Mouse (Mus musculus) embryonic facial prominence, embryonic 11.5 days (tissue): Measurements from ENCODE around the gene Kcna7. TPM values are rescaled to one million over a fixed set of nuclear protein-coding genes. Genes with fewer than 3 reads are reported as not detected.
A peak's percentile ranks its signal among the peaks of the same experiment; 100 is the strongest.
"Not testable (repeated sequence)": the region's sequence is repeated elsewhere in the genome, so short reads cannot be mapped to it uniquely, and the experiment has no call there.

Experiments
- ATAC-seq: fragments of 200-750 bp; cut with Nextera tagmentation; replicated peaks from 2 replicates; pipeline ENCODE4 v1.8.0; 2017; ENCODE audit warnings: low read depth; ENCODE audit not compliant: insufficient number of reproducible peaks, low FRiP score, low TSS enrichment
- DNase-seq: peaks from one replicate; pipeline ENCODE4 v3.0.0-alpha.2; 2015; ENCODE audit warnings: low spot score
- H3K27ac ChIP-seq: fragments of 300-500 bp; sonication (generic); replicated peaks from 2 replicates; pipeline ENCODE4 v1.5.1; 2014; ENCODE audit warnings: mild to moderate bottlenecking, low read depth, low read length, control low read depth
- H3K27me3 ChIP-seq: fragments of 300-500 bp; sonication (generic); 2 replicates; pipeline ENCODE4 v1.6.1; 2014; ENCODE audit warnings: mild to moderate bottlenecking, low read length, moderate library complexity, mixed read lengths; ENCODE audit not compliant: control insufficient read depth, insufficient read depth
- H3K36me3 ChIP-seq: fragments of 300-500 bp; sonication (generic); replicated peaks from 2 replicates; pipeline ENCODE4 v1.6.1; 2014; ENCODE audit warnings: low read depth, mild to moderate bottlenecking, low read length, moderate library complexity, mixed read lengths; ENCODE audit not compliant: control insufficient read depth, insufficient read depth
- H3K4me1 ChIP-seq: fragments of 300-500 bp; sonication (generic); 2 replicates; pipeline ENCODE4 v1.6.1; 2014; ENCODE audit warnings: low read length, mixed read lengths; ENCODE audit not compliant: control insufficient read depth, insufficient read depth
- H3K4me2 ChIP-seq: fragments of 300-500 bp; sonication (generic); 2 replicates; pipeline ENCODE4 v1.6.1; 2014; ENCODE audit warnings: low read depth, mild to moderate bottlenecking, control low read depth, low read length, moderate library complexity
- H3K4me3 ChIP-seq: fragments of 300-500 bp; sonication (generic); 2 replicates; pipeline ENCODE4 v1.5.1; 2014; ENCODE audit warnings: low read depth, low read length, control low read depth
- H3K9ac ChIP-seq: fragments of 300-500 bp; sonication (generic); replicated peaks from 2 replicates; pipeline ENCODE4 v1.6.1; 2014; ENCODE audit warnings: mild to moderate bottlenecking, control low read depth, low read length
- H3K9me3 ChIP-seq: fragments of 300-500 bp; sonication (generic); replicated peaks from 2 replicates; pipeline ENCODE4 v1.6.1; 2016; ENCODE audit warnings: mild to moderate bottlenecking, low read length, inconsistent platforms, mixed read lengths; ENCODE audit not compliant: control insufficient read depth
- WGBS: fragments of 180-500 bp; shearing (Covaris S2); extraction: QIAGEN DNeasy Blood & Tissue Kit; methylation state at CpG from one replicate; pipeline ENCODE4 v1.1.7; 2014; 5-methylcytosine and 5-hydroxymethylcytosine counted together
- polyA plus RNA-seq: library from polyadenylated mRNA; unstranded; fragments of >200 nt; fragmentation: Nextera tagmentation; extraction: Ambion mirVana; gene quantifications from 2 replicates; pipeline ENCODE4 v1.2.1, GENCODE M21; 2014

The Kcna7 gene
- polyA plus RNA-seq, 1 experiment from 2014 or later = not detected

DNA sequence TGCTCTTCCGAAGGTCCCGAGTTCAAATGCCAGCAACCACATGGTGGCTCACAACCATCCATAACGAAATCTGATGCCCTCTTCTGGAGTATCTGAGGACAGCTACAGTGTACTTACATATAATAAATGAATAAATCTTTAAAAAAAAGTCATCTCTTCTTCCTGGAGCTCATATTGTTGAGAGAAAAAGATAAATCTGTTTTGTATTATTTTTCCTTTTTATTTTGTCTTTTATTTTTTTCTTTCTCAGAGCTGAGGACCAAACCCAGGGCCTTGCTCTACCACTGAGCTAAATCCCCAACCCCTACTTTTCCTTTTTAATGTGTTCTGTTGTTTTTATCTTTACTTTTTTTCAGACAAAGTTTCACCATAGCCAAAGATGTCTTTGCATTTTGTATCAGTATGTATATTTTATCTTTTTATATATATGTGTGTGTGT is 9.1 kb upstream of the Kcna7 start:
- not testable (repeated sequence) for H3K9ac ChIP-seq, H3K27me3 ChIP-seq, H3K4me2 ChIP-seq, H3K36me3 ChIP-seq, ATAC-seq, H3K9me3 ChIP-seq, H3K27ac ChIP-seq, H3K4me1 ChIP-seq, DNase-seq, H3K4me3 ChIP-seq
- WGBS = 4% methylated on average over 3 of the region's 3 CpGs

DNA sequence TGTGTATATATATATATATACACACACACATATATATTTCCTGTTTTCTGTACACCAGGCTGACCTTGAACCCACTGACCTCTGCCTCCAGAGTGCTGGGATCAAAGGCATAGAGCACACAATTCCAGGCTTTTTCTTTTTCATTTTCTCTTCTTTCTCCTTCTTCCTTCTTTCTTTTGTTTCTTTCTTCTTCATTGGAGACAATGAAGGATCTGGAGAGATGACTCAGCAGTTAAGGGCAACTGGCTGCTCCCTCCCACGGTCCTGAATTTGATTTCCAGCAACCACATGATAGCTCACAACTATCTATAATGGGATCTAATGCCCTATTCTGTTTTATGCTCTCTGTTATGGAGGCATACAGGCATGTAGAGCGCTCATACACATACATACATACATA is 8.7 kb upstream of the Kcna7 start:
- Histone ChIP-seq H3K4me2 (no peak overlapping the region), H3K9me3 (no peaks in the 10 kb centered on the region), H3K27ac (no peak overlapping the region), H3K4me3 (no peak overlapping the region), H3K4me1 (no peaks in the 10 kb centered on the region), H3K36me3 (peaks cover 3% of the 10 kb centered on the region), H3K27me3 (no peaks in the 10 kb centered on the region), H3K9ac (no peak overlapping the region)
- DNase-seq = no peak
- WGBS = 83% methylated on average over 2 of the region's 2 CpGs
- ATAC-seq = no peak

DNA sequence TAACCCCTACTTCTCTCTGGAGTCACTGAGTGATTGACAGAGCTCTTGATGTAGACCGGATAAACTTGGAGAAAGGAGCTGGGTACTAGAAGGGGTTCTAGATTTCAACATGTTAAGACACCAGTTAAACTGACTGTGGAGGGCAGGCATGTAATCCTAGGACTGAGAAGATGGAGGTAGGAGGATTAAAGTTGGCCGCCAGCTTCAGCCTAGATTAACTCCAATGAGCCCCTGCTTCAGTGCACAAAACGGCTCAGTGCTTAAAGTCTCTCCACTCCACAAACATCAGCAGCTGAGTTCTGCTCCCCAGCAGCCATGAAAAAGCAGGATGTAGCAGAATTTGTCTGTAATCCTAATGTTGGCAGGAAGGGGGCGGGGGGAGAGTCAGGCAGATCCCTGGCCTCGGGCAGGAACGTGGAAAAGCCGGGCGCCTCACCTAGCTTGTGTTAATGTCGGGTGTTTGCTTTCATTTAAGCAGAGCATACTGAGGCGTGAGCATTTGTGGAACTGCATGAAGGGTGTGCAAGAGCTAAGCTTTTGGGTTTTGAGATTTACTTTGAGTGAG is 3.9 kb upstream of the Kcna7 start:
- ATAC-seq (no peak), DNase-seq (no peak)
- peaks cover 3% of the 10 kb centered on the region for H3K4me1 ChIP-seq
- no peaks in the 10 kb centered on the region for H3K9me3 ChIP-seq
- 68% methylated on average over 10 of the region's 10 CpGs for WGBS
- H3K27ac ChIP-seq = no peak overlapping the region
- H3K4me3 ChIP-seq = no peak overlapping the region
- H3K9ac ChIP-seq = no peak overlapping the region
- no peak overlapping the region for H3K4me2 ChIP-seq
- H3K27me3 ChIP-seq = peaks cover 15% of the 10 kb centered on the region
- H3K36me3 ChIP-seq = no peaks in the 10 kb centered on the region

DNA sequence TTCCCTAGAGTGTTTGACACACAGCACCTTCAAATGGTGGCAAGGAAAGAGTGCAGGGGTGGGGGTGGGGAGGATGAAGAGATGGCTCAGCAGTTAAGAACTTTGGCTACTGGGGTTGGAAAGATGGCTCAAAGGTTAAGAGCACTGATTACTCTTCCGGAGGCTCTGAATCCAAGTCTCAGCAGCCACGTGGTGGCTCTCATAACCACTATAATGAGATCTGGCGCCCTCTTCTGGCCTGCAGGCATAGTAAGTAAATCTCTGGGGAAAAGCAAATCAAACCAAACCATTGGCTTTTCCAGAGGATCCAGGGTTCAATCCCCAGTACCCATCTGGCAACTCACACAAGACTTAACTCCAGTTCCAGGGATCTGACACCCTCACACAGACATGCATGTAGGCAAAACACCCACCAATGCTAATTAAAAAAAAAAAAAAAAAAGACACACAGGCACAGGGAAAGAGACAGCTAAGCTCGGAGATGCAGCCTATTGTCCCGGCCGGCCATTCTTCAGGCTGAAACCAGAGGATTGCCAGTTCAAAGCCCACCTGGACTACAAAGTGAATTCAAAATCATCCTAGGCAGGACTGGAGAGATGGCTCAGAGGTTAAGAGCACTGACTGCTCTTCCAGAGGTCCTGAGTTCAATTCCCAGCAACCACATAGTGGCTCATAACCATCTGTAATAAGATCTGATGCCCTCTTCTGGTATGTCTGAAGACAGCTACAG is 1.8 kb upstream of the Kcna7 start:
- H3K27me3 ChIP-seq = peaks cover 36% of the 10 kb centered on the region
- H3K9me3 ChIP-seq = no peaks in the 10 kb centered on the region
- peaks cover 3% of the 10 kb centered on the region for H3K4me1 ChIP-seq
- H3K9ac ChIP-seq = no peak overlapping the region
- H3K4me3 ChIP-seq = no peak overlapping the region
- DNase-seq (peak; percentile 78), ATAC-seq (no peak)
- H3K27ac ChIP-seq = no peak overlapping the region
- H3K4me2 ChIP-seq = no peak overlapping the region
- H3K36me3 ChIP-seq = no peaks in the 10 kb centered on the region
- 45% methylated on average over 6 of the region's 6 CpGs for WGBS

DNA sequence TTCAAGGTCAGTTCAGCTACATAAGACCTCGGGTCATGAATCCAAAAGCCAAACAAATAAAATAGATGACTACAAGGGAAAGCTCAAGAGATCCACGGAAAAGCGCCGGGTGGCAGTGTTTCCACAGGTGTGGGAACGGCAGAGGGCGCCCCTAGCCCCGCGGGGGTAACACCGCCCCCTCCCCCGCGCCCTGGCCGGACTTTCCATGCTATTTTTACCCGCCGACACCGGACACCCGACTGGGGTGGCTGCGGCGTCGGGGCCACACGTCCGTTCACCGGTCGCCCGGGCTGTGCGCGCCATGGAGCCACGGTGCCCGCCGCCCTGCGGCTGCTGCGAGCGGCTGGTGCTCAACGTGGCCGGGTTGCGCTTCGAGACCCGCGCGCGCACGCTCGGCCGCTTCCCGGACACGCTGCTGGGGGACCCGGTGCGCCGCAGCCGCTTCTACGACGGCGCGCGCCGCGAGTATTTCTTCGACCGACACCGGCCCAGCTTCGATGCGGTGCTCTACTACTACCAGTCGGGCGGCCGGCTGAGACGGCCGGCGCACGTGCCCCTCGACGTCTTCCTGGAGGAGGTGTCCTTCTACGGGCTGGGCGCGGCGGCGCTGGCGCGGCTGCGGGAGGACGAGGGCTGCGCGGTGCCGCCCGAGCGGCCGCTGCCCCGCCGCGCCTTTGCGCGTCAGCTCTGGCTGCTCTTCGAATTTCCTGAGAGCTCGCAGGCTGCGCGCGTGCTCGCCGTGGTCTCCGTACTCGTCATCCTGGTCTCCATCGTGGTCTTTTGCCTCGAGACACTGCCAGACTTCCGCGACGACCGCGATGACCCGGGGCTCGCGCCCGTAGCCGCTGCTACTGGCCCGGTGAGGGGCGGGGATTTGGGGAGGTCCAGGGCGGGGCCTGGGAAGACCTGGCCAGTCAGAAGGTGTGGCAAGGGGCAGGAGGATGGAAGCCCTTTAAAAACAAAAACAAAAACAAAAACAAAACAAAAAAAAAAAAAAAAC is 1.0 kb downstream of the Kcna7 start:
- DNase-seq (no peak), ATAC-seq (no peak)
- Histone ChIP-seq H3K4me3 (peak overlapping the region; percentile 33), H3K36me3 (no peaks in the 10 kb centered on the region), H3K4me1 (peaks cover 3% of the 10 kb centered on the region), H3K4me2 (peak overlapping the region; percentile 50), H3K9me3 (no peaks in the 10 kb centered on the region), H3K27ac (no peak overlapping the region), H3K9ac (peak overlapping the region; percentile 33), H3K27me3 (peaks cover 46% of the 10 kb centered on the region)
- under 1% methylated on average over 111 of the region's 114 CpGs for WGBS

DNA sequence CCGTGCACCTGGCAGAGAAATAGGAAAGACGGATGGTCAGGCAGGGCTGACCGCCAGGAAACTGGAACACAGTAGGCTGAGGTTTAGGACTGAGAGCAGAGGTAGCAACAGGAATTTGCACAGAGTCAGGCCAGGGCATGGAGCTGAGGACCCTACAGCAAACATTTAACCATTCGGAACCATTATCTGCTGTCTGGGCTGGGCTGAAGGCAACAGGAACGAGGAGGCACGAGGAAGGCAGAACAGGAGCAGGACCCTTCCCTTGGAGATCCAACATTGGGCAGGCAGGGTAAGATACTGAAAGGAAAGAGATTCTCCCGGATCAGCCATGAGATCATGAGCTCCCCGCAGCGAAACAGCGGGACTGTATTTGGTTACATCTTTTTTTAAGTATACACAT is 2.4 kb downstream of the Kcna7 start:
- H3K9ac ChIP-seq = no peak overlapping the region
- no peak for DNase-seq
- H3K4me3 ChIP-seq = no peak overlapping the region
- H3K27me3 ChIP-seq = peaks cover 50% of the 10 kb centered on the region
- peaks cover 3% of the 10 kb centered on the region for H3K4me1 ChIP-seq
- H3K36me3 ChIP-seq = no peaks in the 10 kb centered on the region
- H3K4me2 ChIP-seq = no peak overlapping the region
- no peak for ATAC-seq
- no peaks in the 10 kb centered on the region for H3K9me3 ChIP-seq
- 85% methylated on average over 10 of the region's 10 CpGs for WGBS
- H3K27ac ChIP-seq = no peak overlapping the region

DNA sequence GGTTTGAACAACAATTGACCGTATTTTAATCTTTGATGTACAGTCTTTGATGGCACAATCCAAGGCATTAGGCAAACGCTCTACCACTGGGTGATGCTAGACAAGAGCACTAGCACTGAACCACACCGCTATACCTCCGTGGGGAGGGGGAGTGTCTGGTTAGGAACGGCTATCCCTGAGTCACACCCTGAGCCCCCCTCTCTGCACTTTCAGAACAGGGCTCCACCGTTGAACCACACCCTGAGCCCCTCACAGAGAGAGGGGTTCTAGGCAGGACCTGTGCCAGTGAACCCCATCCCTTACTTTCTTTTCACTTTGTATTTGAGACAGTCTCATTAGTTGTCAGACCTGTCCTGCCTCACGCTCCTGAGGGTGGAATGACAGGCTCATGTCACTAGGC is 2.9 kb downstream of the Kcna7 start:
- no peak overlapping the region for H3K9ac ChIP-seq
- peaks cover 55% of the 10 kb centered on the region for H3K27me3 ChIP-seq
- no peak overlapping the region for H3K27ac ChIP-seq
- no peaks in the 10 kb centered on the region for H3K36me3 ChIP-seq
- 69% methylated on average over 7 of the region's 7 CpGs for WGBS
- H3K4me3 ChIP-seq = no peak overlapping the region
- no peak overlapping the region for H3K4me2 ChIP-seq
- ATAC-seq (no peak), DNase-seq (no peak)
- H3K9me3 ChIP-seq = no peaks in the 10 kb centered on the region
- H3K4me1 ChIP-seq = peaks cover 3% of the 10 kb centered on the region
